Mouse (Mus musculus) MN1 (cell line): ENCODE data around the gene Tagap.
A peak's percentile ranks its signal among the peaks of the same experiment; 100 is the strongest.
"Not testable (repeated sequence)": the region's sequence is repeated elsewhere in the genome, so short reads cannot be mapped to it uniquely, and the experiment has no call there.

Experiments used
- DNase-seq: peaks from one replicate; pipeline ENCODE4 v3.0.0-alpha.2; 2016; ENCODE audit warnings: low spot score

The Tagap gene

DNA sequence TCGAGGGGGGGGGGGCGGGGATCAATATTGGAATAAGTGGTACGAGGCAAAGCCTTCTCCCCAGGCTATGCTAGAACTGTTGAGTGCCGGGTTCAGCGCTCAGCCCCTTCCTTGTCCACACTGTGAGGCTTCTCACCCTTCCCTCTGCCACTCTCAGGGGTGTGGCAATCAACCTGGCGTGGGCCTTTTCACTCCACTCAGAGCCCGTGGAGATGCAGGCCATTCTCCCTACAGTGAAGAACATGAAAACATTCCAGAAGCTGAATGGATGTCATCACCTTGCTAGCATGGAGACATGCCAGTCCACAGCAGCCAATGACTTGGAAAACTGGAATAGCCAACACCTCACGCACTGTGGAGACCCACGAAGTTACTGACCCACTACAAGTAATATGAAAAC is 10.0 kb upstream of the Tagap start:
- DNase-seq = no peak

GRCm38 (mm10) chr17:7916782-7917574 is 8.8 kb upstream of the Tagap start:
- no peak for DNase-seq

DNA sequence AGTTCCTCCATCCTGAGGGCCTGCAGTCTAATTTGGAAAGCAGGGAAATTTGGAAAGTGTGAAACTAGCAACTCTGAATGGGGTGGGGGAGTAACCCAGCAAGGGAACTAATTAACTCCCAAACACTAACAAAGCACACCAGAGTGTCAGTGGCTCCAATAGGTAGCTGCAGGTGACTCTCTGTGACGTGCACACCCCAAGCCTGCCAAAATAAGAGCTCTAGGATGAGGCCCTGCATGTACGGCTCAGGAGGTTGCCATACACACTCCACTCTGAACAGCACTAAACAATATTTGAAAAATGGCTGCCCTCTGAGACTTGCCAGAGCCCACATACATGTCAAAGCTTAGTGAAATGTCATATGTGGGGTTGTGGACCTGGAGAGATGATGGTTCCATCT is 7.4 kb upstream of the Tagap start:
- no peak for DNase-seq

DNA sequence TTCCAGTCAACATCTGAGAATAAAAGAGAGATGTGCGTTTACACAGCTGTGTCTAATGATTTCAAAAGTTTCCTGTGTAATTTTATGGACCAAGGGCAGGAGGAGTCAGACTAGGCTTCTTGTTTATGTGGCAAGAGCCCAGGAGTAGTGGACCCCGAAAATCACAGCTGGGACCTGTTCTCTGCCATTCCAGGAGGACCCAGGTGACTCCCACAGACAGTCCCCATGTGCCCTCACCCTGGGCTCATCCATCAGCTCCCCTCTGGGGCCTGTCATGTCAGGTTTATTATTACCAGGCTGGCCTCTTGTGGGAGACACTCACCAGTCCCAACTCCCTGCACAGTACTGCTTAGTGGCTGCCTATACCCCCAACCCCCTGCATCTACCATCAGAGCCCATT is 6.6 kb upstream of the Tagap start:
- no peak for DNase-seq

DNA sequence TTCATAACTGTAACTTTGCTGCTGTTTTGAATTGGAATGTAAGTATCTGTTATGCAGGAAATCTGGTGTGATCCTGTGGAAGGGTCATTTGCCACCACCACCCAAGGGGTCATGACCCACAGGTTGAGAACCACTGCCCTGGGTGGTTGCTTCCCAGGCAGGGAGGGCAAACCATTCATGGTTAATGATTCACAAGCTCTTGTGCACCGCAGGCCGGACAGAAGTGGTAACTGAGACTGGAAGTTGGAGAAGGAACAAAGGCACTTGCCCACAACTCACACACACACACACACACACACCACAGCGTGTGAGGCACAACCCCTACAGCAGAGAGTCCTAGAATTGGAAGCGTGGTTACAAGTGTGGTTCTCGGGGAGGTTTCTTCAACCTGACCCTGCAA is 3.2 kb upstream of the Tagap start:
- no peak for DNase-seq

GRCm38 (mm10) chr17:7924185-7924725 is 1.5 kb upstream of the Tagap start:
- no peak for DNase-seq

GRCm38 (mm10) chr17:7927582-7928535 is 2.1 kb downstream of the Tagap start:
- peak; percentile 18 for DNase-seq

DNA sequence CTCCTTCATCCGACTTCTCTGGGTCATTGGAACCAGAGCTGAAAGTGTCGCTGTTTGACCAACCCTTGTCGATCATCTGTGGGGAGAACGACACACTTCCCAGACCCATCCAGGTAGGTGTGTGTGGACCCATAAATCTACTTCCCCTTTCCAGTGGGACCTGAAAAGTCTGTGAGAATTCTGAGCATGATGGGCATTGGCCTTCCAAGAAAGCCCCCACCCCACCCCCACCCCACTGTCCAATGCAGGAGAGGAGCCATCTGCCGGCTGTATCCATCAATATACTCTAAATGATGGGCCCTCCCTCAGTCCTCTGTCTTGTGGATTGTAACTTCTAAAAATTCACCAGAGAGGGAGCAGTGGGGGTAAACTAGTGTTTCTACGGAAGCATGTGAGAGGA is 2.9 kb downstream of the Tagap start:
- no peak for DNase-seq

- no peak for DNase-seq
These were observed 3.5 kb downstream of the Tagap start for GRCm38 (mm10) chr17:7929279-7929678.

DNA sequence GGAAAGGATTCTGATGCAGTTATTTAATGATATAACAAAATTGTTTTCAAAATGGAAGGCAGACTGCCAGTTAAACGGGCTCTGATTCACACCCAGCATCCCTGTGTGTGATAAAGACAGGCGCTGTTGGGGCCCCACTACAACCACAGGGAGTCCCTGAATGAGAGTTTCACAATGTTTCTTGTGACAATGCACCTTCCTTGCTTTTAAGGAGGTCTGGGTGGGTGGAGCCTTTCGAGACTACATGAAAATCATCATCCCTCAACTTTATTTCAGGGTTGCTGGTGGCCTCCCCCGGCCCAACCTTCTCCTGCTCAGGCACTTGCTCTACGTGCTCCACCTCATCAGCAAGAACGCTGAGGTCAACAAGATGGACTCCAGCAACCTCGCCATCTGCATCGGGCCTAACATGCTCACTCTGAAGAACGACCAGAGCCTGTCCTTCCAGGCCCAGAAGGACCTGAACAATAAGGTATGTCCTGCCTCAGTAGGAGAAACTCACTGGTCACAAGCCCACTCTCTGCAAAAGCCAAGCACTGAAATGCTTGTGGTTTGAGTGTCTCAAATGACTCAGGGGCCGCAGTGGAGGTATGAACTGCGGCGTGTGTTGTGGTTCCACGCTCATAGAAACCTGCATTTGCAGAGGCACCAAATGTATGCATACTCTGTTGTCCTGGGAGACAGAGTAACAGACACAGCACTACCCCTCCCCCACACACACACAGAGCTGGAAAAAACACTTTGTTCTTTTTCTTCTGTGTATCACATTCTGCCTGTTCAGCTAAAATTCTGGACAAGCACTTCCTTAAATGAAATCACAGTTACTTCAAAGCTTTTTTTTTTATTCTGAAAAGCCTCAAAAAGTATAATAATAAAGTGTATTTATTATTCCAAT is 5.5 kb downstream of the Tagap start:
- no peak for DNase-seq

GRCm38 (mm10) chr17:7932121-7932520 is 6.3 kb downstream of the Tagap start:
- DNase-seq = not testable (repeated sequence)

DNA sequence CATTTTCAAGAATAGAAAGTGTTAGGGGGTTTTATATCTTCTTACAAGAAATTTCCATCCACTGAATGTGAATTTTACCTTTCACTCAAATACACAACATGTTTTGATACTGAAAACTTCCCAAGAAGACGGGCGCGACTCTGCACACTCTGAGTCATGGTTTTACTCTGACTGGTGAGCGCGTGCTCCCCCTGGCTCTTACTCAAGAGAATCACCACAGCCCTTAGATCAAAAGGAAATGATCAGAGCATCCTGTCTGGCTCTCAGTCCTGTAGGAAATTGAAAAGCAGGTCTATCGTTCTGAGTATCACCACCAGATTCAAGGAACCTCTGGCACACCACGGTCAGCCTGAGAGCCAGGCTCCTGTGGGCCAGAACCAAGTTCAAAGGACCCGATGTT is 13.8 kb downstream of the Tagap start:
- DNase-seq = peak; percentile 44

GRCm38 (mm10) chr17:7945117-7946052 is 19.6 kb downstream of the Tagap start, which contains the start of gene Rsph3a:
TSS of gene Rsph3a (plus strand) at chr17:7945614.
- DNase-seq = peak; percentile 95

GRCm38 (mm10) chr17:7946053-7946627 is 20.3 kb downstream of the Tagap start:
- not testable (repeated sequence) for DNase-seq

DNA sequence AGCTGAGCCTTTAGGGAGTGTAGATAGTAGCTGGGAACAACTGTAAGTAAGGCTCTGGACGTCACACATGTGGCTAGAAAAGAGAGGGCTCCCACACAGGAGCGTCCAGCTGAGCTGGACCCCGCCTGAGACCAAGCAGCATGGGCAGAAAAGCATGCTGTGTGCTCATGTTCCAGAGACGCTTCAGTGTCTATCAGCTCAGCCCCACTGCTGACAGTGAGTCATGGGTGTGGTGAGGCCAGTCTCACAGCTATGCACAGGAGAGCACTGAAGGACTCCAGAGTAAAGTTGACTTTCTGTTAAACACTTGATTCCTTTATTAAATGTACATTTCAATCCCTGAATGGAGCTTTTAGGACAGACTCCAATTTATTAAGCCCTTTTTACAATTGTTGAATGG is 25.5 kb downstream of the Tagap start:
- DNase-seq = not testable (repeated sequence)

GRCm38 (mm10) chr17:7957242-7957641 is 31.4 kb downstream of the Tagap start:
- not testable (repeated sequence) for DNase-seq

DNA sequence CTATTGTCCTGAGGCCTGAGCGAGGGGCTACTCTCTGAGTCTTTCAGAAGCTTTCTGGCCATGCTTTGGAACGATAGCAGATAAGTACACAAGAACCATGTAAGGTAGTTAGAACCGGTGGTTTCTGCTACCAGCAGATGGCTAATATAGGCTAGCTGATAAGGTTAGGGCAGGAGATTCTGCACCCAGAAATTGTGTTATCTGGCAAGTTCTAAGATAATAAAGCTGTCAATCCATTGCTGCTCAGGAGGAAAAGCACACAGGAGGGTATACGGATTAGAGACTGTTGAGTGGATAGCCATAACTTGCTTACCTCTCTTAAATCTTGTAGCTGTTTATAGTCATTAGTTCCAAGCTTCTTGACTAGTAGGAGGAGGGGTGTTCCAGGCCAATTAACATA is 37.5 kb downstream of the Tagap start:
- not testable (repeated sequence) for DNase-seq

- not testable (repeated sequence) for DNase-seq
These were observed 38.6 kb downstream of the Tagap start for GRCm38 (mm10) chr17:7964398-7964797.

DNA sequence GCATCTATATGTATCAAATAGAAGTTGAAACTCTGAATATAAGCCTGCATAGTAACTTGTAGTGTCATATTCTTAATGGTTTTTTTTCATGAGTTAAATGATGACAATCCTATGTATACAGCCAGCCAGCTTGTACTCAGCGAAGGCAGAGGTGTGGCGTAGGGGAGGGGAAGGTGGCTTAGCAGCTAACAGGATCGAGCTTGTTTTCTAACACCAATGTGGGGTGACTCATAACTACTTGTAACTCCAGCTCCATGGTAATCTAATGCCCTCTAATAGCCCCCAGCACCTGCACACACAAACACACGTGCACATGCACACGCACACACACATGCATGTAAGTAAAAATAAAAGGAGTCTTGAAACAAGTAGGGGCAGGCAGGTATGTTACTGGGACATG is 42.7 kb downstream of the Tagap start:
- not testable (repeated sequence) for DNase-seq

DNA sequence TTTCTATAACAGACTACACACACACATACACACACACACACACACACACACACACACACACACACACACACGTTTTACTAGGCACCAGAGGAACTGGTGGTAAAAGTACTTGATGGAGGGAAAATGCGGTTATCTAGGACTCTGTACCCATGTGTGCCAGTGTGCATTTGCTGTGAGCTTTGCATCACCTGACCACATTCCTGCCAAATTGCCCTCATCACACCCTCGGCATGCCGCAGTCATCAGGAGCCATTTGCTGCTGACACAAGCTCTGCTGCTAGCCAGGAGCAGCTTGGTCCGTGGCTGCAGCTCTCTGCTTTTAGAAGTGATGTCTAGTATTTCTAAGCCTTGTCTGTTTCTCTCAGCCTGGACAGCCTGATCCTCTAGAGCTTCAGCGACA is 44.0 kb downstream of the Tagap start:
- DNase-seq = not testable (repeated sequence)
